Mouse (Mus musculus) splenic B cell, adult 2 months (primary cell): ENCODE results near the gene Trim28.
A peak's percentile ranks its signal among the peaks of the same experiment; 100 is the strongest.

Experiments used
- DNase-seq: peaks from one replicate; pipeline ENCODE4 v3.0.0-alpha.2; 2011; ENCODE audit warnings: low read depth, low spot score
- H3K27me3 ChIP-seq: 2 replicates; pipeline ENCODE4 v1.6.1; 2012; ENCODE audit warnings: mild to moderate bottlenecking, low read length, moderate library complexity, mixed read lengths; ENCODE audit not compliant: control insufficient read depth, poor library complexity, insufficient read depth, severe bottlenecking
- H3K36me3 ChIP-seq: 2 replicates; pipeline ENCODE4 v1.6.1; 2012; ENCODE audit warnings: mild to moderate bottlenecking, low read length, moderate library complexity, mixed read lengths; ENCODE audit not compliant: control insufficient read depth, poor library complexity, insufficient read depth, severe bottlenecking

Trim28 gene

GRCm38 (mm10) chr7:13010005-13010908 lies 11.3 kb downstream of the Trim28 start, which contains the start of gene Zbtb45:
Gene Zbtb45 (minus strand): TSS chr7:13010034.
- Histone ChIP-seq H3K27me3 (no peaks in the 10 kb centered on the region), H3K36me3 (0 out of 2 replicates have a peak, but pooled peaks cover 1% of the 10 kb centered on the region)
- no peak for DNase-seq

- Histone ChIP-seq H3K27me3 (no peaks in the 10 kb centered on the region), H3K36me3 (no peaks in the 10 kb centered on the region)
- DNase-seq, result no peak
Observed at GRCm38 (mm10) chr7:13013671-13014070, 14.8 kb downstream of the Trim28 start.

DNA sequence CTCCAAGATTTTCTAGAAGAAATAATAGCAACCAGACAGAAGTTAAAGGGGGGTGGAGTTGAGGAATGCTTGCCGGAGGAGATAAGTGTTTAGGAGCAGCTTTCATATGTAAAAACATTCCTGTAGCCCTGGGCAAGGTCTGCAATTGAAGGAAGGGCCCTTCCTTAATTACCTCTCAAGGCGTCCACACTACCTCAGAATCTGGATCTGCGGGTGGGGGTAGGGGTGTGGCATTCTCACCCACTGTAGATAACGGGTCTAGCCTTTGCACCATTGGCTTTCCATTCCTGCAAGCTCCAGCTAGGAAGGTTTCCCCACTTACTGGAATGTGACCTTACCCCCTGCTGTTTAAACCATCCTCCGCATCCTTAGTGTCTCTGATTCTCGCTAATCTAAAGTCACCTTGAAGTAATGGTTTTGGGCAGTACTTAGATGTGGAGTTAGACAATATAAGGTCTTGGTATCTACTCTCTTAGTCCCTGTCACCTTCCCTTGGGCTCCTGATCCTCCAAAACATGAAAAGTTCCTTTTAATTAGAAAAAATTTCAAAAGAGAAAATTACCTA lies 15.4 kb downstream of the Trim28 start:
- H3K27me3 ChIP-seq, result no peaks in the 10 kb centered on the region
- H3K36me3 ChIP-seq, result no peaks in the 10 kb centered on the region
- no peak for DNase-seq

DNA sequence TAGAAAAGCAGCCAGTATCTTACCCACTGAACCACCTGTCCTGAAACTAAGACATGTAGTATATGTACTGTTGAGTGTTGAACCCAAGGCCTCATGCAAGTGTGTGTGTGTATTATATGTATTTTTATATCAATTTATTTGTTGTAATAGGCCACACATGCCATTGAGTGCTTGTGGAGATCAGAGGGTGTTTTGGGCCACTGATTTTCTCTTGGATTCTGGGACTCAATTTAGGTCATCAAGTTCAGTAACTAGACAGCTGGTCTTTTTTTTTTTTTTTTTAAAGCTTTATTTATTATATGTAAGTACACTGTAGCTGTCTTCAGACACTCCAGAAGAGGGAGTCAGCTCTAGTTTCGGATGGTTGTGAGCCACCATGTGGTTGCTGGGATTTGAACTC lies 16.3 kb downstream of the Trim28 start:
- H3K36me3 ChIP-seq, result no peaks in the 10 kb centered on the region
- no peak for DNase-seq

GRCm38 (mm10) chr7:13022773-13023535 lies 24.0 kb downstream of the Trim28 start:
- peaks cover 10% of the 10 kb centered on the region; the same call in 1 of the 2 replicates for H3K36me3 ChIP-seq
- peak; percentile 77 for DNase-seq
- H3K27me3 ChIP-seq, result no peaks in the 10 kb centered on the region

More for the DNA sequence above, 16.3 kb downstream of the Trim28 start:
- H3K27me3 ChIP-seq, result no peaks in the 10 kb centered on the region

GRCm38 (mm10) chr7:13023928-13024731 lies 25.2 kb downstream of the Trim28 start:
- Histone ChIP-seq H3K36me3 (peaks cover 19% of the 10 kb centered on the region), H3K27me3 (no peaks in the 10 kb centered on the region)
- peak; percentile 96 for DNase-seq

DNA sequence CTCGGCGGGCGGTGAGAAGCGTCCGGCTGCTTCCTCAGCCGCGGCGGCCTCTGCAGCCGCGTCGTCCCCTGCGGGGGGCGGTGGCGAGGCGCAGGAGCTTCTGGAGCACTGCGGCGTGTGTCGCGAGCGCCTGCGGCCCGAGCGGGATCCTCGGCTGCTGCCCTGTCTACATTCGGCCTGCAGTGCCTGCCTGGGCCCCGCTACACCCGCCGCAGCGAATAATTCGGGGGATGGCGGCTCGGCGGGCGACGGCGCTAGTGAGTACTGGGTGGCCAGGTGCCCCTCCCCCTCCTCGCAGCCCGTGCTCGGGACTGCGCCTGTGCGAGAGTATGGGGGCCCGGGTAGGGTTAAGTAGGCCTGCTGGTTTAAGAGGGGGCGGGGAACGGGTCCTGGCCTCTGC lies 25.9 kb downstream of the Trim28 start:
- no peaks in the 10 kb centered on the region for H3K27me3 ChIP-seq
- no peak for DNase-seq
- H3K36me3 ChIP-seq, result peaks cover 23% of the 10 kb centered on the region

DNA sequence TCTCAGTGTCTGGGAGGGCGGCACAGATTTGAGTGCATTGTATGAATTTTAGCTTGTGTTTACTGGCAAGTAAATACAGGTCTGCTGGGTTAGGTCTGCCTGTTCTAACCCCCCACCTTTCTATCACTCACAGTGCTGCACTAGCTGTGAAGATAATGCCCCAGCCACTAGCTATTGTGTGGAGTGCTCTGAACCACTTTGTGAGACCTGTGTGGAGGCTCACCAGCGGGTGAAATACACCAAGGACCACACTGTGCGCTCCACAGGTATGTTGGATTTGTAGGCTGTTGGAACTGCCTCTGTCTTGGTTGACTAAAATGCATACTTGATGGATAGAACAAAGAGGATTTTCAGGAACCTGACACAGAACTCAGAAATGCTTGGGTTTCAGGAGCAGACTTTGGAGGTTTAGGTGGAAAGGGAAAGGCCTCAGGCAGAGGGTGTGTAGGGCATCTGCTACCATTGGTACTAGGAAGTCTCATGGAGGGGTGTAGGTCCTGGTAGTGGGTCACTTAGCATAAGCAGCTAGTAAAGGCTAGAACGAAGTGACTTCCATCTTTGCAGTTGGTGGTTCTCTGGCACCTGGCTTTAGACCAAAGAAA lies 26.7 kb downstream of the Trim28 start:
- H3K36me3 ChIP-seq, result peaks cover 24% of the 10 kb centered on the region
- no peak for DNase-seq
- H3K27me3 ChIP-seq, result no peaks in the 10 kb centered on the region

DNA sequence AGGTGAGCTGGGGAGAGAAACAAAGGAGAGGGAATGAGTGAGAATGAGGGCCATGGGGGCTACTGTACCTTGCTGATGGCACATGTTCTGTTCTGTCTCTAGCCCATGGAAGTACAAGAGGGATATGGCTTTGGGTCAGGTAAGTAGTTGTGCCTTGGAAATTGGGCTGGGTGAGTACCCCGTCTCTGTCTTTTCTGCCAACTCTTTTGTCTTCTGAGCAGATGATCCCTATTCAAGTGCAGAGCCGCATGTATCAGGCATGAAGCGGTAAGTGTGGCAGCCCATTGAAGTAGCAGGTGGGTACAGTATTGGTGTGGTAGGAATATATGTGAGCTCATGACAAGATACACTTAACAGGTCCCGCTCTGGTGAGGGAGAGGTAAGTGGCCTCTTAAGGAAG lies 30.1 kb downstream of the Trim28 start:
- no peak for DNase-seq
- peaks cover 27% of the 10 kb centered on the region for H3K36me3 ChIP-seq
- no peaks in the 10 kb centered on the region for H3K27me3 ChIP-seq

DNA sequence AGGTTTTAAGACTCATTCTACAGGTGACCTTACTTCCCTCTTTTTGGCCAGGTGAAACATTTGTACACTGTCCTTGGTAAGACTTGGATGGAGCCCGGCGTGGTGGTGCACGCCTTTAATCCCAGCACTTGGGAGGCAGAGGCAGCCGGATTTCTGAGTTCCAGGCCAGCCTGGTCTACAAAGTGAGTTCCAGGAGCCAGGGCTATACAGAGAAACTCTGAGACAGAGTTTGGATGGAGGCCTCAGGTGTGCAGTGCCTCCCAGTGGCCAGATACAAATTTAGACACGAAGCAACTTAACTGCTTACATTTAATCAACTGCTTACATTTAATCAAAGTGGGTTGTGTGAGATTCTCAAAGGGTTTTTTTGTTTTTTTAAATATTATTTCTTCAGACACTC lies 32.2 kb downstream of the Trim28 start:
- H3K36me3 ChIP-seq, result peaks cover 27% of the 10 kb centered on the region
- DNase-seq, result peak; percentile 51
- H3K27me3 ChIP-seq, result no peaks in the 10 kb centered on the region

DNA sequence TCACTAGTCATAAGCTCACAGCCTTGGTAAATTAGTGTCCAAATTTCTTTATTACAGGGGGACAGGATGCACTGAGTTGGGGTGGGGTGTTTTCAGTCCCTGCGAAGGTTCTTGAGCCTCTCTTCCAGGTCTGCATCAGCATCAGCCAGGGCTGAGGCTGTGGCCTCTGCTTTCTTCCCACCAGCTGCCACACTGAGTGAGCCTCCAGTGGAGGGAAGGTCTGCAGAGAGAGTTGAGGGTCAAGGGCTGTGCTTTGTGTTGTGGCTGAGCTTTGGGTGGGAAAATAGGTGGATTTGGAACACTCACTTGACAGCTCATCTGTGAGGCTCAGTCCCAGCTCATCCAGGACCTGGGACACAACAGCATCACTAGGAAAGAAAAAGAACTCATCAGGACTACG lies 33.1 kb downstream of the Trim28 start:
- H3K27me3 ChIP-seq, result no peaks in the 10 kb centered on the region
- H3K36me3 ChIP-seq, result peaks cover 22% of the 10 kb centered on the region
- no peak for DNase-seq

DNA sequence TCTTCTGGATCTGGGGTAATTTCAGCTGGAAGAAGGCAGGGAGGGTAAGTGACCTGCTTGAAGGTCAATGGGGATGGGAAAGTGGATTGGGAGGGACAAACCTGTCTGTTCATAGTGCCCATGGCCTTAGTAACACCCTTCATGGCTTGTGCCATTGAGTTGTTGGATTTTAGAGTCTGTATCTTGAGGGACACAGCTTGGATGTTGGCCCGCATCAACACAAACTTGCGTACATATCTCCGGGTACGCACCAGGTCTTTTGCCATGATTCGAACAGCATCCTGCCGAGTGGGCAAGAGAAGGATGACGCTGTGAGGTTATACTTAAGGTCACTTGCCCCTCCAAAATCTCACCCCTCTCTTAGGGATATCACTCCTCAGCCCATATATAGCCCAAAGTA lies 33.6 kb downstream of the Trim28 start:
- no peak for DNase-seq

DNA sequence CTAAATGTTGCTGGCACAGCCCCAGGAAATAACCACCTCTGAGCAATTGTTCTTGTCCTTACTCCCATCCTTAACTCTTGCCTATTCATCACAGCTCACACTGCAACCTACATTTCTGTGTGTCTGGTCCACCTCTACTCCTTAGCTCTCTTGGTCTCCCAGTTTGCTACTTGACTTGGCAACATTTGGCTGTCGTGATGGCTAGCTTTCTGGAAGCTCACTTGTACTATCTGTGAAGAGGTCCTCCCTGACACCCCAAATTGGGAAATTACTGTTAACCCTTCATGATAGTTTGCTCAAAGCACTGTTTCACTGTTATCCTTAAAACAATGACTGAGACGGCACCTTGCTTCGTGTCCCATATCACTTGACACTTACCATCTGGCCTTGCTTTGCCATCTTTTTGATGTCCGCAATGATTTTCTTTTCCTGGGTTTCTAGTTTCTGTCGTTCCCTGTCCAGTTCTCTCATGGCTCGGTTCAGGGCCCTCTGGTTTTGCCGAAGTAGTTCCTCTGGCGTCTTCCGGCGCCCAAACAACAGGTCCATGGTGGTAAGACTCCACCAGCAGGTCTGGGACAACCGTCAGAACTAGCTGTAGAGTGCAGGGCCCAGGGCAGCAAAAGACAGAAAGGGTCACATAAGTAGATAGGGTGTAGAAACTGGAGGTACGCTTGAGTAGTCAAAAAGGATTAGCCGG lies 34.7 kb downstream of the Trim28 start:
- no peak for DNase-seq
- Histone ChIP-seq H3K36me3 (peaks cover 14% of the 10 kb centered on the region), H3K27me3 (no peaks in the 10 kb centered on the region)

More for the DNA sequence above, 33.6 kb downstream of the Trim28 start:
- peaks cover 20% of the 10 kb centered on the region for H3K36me3 ChIP-seq
- H3K27me3 ChIP-seq, result no peaks in the 10 kb centered on the region
